Comparison of ENCODE assay signal across 8 mouse cellular contexts in genomic region chr4:155173822-155174785, GRCm38 (mm10). TPM values are rescaled to one million over a fixed set of nuclear protein-coding genes. Genes with fewer than 3 reads are reported as not detected.
A peak's percentile ranks its signal among the peaks of the same experiment; 100 is the strongest.
DNase-seq lines count a peak whose midpoint lies in the region; ATAC-seq and TF ChIP-seq lines count a peak whose summit lies in the region.

No protein-coding gene starts in this region.

- H3K27ac ChIP-seq in neural tube, embryonic 11.5 days (ENCODE audit: low read depth, low read length): peak overlapping the region; percentile 94
- peak overlapping the region; percentile 97 for H3K27ac ChIP-seq in embryonic fibroblast, embryonic 13.5 days (ENCODE audit: insufficient read depth, low read length)
- H3K27ac ChIP-seq in limb, embryonic 13.5 days: peak overlapping the region; percentile 96
- peak overlapping the region; percentile 99 for H3K27ac ChIP-seq in stomach, embryonic 16.5 days (ENCODE audit: low read length)

- ATAC-seq in neural tube, embryonic 11.5 days (ENCODE audit: insufficient read depth, low FRiP score, low TSS enrichment): no peak
- ATAC-seq in limb, embryonic 13.5 days (ENCODE audit: low FRiP score, low read depth): peak; percentile 48
- ATAC-seq in stomach, embryonic 16.5 days (ENCODE audit: insufficient read depth, low FRiP score): no peak; the same call in 1 of the 2 replicates

- DNase-seq in neural tube, embryonic 11.5 days (ENCODE audit: low spot score): peak; percentile 34
- DNase-seq in neural tube, embryonic 10.5 days (ENCODE audit: extremely low spot score, low spot score): no peak
- no peak for DNase-seq in cerebellum, postnatal 10 days
- DNase-seq in spleen, postnatal 10 days (ENCODE audit: low spot score in 2 of 2): no peak
- no peak for DNase-seq in urinary bladder, postnatal 10 days (ENCODE audit: low spot score)

- no peaks in the 10 kb centered on the region for H3K27me3 ChIP-seq in neural tube, embryonic 11.5 days (ENCODE audit: control insufficient read depth, insufficient read depth, low read length)
- H3K27me3 ChIP-seq in limb, embryonic 13.5 days: no peaks in the 10 kb centered on the region
- no peaks in the 10 kb centered on the region for H3K27me3 ChIP-seq in stomach, embryonic 16.5 days (ENCODE audit: control insufficient read depth, insufficient read depth, low read length)

- peak; percentile 20; the same call in 1 of the 2 replicates for TF ChIP-seq POLR2A in embryonic fibroblast, embryonic 13.5 days (IDR thresholded peaks at IDR 0.05; ENCODE audit: low read depth, low read length)

- no peaks in the 10 kb centered on the region for H3K36me3 ChIP-seq in neural tube, embryonic 11.5 days (ENCODE audit: control insufficient read depth, insufficient read depth, low read length)
- no peaks in the 10 kb centered on the region for H3K36me3 ChIP-seq in limb, embryonic 13.5 days
- H3K36me3 ChIP-seq in stomach, embryonic 16.5 days (ENCODE audit: control insufficient read depth, insufficient read depth, low read length): no peaks in the 10 kb centered on the region

- TF ChIP-seq CTCF in embryonic fibroblast, embryonic 13.5 days (IDR thresholded peaks at IDR 0.05; ENCODE audit: borderline replicate concordance, insufficient read depth, low read length): no peak

- H3K4me1 ChIP-seq in neural tube, embryonic 11.5 days (ENCODE audit: control insufficient read depth, insufficient read depth, low read length): peaks cover 68% of the 10 kb centered on the region
- H3K4me1 ChIP-seq in embryonic fibroblast, embryonic 13.5 days (ENCODE audit: control insufficient read depth, insufficient read depth, low read length): peaks cover 57% of the 10 kb centered on the region
- peaks cover 96% of the 10 kb centered on the region for H3K4me1 ChIP-seq in limb, embryonic 13.5 days
- H3K4me1 ChIP-seq in stomach, embryonic 16.5 days (ENCODE audit: control insufficient read depth, insufficient read depth, low read length): peaks cover 88% of the 10 kb centered on the region

- peak overlapping the region; percentile 21 for H3K4me2 ChIP-seq in neural tube, embryonic 11.5 days (ENCODE audit: low read depth)
- peak overlapping the region; percentile 54 for H3K4me2 ChIP-seq in limb, embryonic 13.5 days (replicated peaks)
- peak overlapping the region; percentile 45 for H3K4me2 ChIP-seq in stomach, embryonic 16.5 days (ENCODE audit: low read depth, low read length)

- no peak overlapping the region for H3K4me3 ChIP-seq in neural tube, embryonic 11.5 days (ENCODE audit: low read depth, low read length)
- H3K4me3 ChIP-seq in embryonic fibroblast, embryonic 13.5 days (ENCODE audit: insufficient read depth, low read length): no peak overlapping the region
- H3K4me3 ChIP-seq in limb, embryonic 13.5 days: peak overlapping the region; percentile 17
- H3K4me3 ChIP-seq in stomach, embryonic 16.5 days (replicated peaks; ENCODE audit: low read length): 0 out of 2 replicates have a peak overlapping the region, but pooled peaks have one; percentile 8

- no peaks in the 10 kb centered on the region for H3K9me3 ChIP-seq in neural tube, embryonic 11.5 days (ENCODE audit: control insufficient read depth, low read length)
- H3K9me3 ChIP-seq in limb, embryonic 13.5 days: no peaks in the 10 kb centered on the region
- H3K9me3 ChIP-seq in stomach, embryonic 16.5 days (replicated peaks; ENCODE audit: control insufficient read depth, low read length): no peaks in the 10 kb centered on the region

- H3K9ac ChIP-seq in neural tube, embryonic 11.5 days (ENCODE audit: low read length): peak overlapping the region; percentile 33
- peak overlapping the region; percentile 43 for H3K9ac ChIP-seq in limb, embryonic 13.5 days
- H3K9ac ChIP-seq in stomach, embryonic 16.5 days (ENCODE audit: low read length): peak overlapping the region; percentile 63

- 10% methylated on average over 17 of the region's 17 CpGs for whole genome bisulfite sequencing in neural tube, embryonic 11.5 days
- 9% methylated on average over 16 of the region's 17 CpGs for WGBS in limb, embryonic 13.5 days
- 19% methylated on average over 17 of the region's 17 CpGs for WGBS in stomach, embryonic 16.5 days

RNA-seq across cellular contexts. Expression of gene Ski, which starts 48.3 kb away (rescaled TPM):
- polyA plus RNA-seq in neural tube, embryonic 11.5 days (2014; fragmentation: Nextera tagmentation; extraction: Ambion mirVana): 15.1 and 16.6 TPM in 2 replicates
- 88.4 and 106 TPM in 2 replicates for polyA plus RNA-seq in embryonic fibroblast, embryonic 13.5 days (2011; ENCODE audit: insufficient read length, low read depth, missing spikeins)
- 24.4 and 24.8 TPM in 2 replicates for polyA plus RNA-seq in limb, embryonic 13.5 days (2015; fragmentation: Nextera tagmentation; extraction: Ambion mirVana)
- polyA plus RNA-seq in stomach, embryonic 16.5 days (2015; fragmentation: Nextera tagmentation; extraction: Ambion mirVana): 17.7 and 17.9 TPM in 2 replicates

Comparison
In these comparisons a context has a peak if more than half of its experiments do, and no peak if none do; other contexts are left out.
1. H3K4me3 ChIP-seq: peak in limb, embryonic 13.5 days (single experiment) and stomach, embryonic 16.5 days (single experiment); none in neural tube, embryonic 11.5 days (single experiment) and embryonic fibroblast, embryonic 13.5 days (single experiment).
2. Peak in every context shown above with its lines, with median percentiles within 50 percentile points of each other: H3K27ac ChIP-seq, H3K4me2 ChIP-seq and H3K9ac ChIP-seq.